Mouse (Mus musculus) B cell, adult 2 months (primary cell): Measurements from ENCODE around the gene Tmem184b.
A peak's percentile ranks its signal among the peaks of the same experiment; 100 is the strongest.

Experiments
- DNase-seq, 2 experiments: peaks; one replicate each; pipeline ENCODE4 v3.0.0; 2022

Tmem184b gene

DNA sequence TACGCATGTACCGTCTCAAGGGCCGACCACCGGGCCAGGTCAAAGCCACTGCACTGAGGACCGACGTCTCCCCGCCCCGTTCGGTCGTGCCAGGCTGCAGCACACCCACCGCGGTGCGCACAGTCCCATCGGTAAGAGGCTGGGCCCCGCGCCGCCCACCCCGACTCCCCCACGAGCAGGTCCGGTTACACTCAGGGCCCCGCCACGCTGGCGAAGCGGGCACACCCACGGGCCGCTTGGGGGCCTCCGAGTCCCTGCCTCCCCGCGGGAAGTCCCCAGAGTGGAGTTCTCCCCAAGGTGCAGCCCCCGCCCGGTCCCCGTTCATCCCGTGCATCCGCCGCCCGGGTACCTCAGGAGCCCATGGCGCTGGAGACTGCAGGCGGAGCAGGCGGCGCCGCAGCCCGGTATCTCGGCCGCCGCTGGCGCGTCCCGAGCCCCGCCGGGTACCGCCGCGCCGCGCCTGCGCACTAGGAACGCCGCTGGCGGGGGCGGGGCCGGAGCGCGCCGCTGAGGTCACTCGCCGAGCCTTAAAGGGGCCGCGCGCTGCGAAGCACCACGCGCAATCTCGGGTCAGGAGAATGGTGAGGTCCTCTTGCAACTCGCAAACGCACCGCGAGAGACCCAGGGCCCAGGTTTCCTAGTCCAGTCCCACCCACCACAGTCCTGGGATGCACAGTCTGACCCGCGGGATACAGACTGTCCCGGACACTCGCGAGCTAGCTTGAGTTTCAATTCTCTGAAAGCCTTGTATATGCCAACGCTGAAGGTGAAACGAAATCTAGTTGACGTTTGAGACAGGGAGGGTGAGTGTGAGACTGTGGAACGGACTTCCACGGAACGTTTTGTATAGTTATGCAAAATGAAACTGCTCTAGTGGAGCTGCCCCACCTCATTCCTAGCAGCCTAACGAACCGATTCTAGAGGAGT is at the start of gene Tmem184b:
Gene Tmem184b (minus strand): TSS at position 734 of the 927 bp plus-strand sequence.
- peak; percentile 88 to 92 for DNase-seq

DNA sequence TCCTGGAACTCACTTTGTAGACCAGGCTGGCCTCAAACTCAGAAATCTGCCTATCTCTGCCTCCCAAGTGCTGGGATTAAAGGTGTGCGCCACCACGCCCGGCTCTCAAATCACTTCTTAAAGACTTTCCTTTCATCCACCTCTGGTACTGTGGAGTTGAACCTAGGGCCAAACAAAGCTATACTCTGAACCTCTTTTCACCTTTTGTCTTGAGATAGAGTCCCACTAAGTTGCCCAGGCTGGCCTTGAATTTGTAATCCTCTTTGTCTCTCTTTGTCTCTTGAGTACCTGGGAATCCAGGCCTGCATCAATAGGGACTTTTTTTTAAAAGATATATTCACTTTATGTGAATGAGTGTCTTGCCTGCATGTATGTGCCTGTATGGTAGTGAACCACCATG is 44.7 kb upstream of the Tmem184b start:
- no peak for DNase-seq

DNA sequence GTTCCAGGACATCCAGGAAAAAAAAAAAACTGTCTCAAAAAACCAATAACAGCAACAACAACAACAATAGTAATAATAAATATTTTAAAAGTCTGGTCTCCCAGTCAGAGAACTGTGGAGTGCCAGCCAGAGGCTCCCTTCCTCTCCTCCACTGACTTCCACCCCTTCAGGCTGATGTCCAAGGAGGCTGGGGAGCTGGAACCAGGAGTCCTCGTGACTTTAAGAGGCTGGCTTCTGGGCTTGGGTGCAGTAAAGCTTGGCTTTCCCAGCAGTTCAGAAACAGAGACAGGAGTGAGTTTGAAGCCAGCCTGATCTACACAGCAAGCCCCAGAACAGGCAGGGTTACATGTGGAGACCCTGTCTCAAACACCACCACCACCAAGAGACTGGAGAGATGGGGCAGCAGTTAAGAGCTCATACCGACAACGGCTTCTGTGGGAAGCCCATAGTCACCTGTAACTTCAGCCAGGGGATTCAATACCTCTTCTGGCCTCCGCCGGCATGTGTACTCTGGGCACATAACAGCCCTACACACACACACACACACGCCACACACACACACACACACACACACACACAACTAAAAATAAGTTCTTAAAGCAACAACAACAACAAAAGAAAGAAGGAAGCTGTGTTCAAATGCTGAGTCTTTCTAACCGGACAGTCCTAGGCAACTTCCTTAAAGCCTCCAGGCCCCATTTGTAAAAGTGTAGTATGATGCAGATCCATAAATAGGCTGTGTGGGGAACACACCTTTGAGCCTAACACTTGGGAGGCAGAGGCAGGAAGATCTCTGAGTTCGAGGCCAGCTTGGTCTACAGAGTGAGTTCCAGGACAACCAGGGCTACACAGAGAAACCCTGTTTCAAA is 42.7 kb upstream of the Tmem184b start:
- no peak for DNase-seq

DNA sequence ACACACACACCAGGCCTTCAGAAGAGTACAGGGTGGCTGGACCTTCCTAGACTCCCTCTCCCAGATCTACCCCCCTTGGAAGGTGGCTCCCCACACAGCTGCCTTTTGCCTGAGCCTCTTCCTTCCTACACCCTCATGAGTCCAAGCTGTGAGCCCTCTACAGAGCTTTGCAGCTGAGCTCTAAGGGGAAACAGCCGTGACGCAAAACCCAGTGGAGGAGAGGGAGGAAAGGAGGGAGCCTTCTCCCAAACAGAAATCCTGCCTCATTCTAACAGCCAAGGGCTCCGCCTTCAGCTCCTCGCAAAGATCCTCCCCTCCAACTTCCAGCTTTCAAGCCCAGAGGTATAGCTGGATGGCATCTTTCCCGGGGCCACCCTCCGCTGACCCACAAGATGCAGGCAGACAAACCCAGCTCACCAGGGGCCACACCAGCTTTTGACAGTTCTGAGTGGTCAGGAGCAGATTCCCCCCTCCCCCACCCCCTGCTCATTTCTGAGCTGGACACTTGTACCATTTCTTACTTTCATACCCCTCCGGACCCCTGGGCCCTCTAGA is 40.6 kb upstream of the Tmem184b start:
- DNase-seq: no peak

DNA sequence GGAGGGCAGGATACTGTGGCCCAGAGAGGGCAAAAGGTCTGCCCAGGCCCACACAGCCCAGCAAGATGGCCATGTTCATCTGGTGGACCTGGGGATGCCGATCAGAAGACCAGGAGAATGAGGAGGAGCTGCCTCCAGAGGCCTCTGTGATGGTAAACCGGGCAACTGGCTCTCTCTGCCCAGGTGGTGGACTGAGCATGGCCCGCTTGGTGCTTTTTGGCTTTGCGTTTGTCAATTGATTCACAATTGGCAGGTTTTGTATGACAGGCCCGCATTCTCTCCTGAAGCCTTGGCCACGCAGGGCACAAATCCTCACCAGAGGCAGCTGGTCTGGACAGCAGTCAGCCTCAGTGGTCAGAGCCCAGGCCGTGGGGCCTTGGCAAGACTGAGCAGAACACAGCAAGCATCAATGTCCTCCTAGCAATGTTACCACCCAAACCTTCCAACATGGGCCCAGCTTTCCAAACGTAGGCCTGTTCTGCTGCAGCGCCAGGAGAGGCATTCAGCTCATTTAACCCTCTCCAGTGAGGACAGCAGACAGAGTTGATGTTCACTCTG is 39.7 kb upstream of the Tmem184b start:
- DNase-seq: no peak

DNA sequence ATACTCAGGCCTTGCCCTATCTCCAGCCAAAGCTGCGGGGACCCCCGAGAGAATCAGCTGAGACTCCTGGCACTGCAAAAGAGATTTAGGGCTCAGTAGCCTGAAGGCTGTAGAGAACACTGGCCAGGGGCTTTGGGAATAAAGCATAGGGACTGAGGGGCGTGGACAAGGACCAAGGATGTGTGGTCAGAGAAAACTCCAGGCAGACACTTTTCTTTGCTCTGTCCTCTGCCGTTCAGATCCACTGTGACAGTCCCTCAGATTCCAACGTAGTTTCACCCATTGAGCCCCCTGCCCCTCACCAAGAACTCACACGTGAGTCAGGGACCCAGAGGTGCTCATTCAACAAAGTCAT is 38.9 kb upstream of the Tmem184b start:
- no peak for DNase-seq

DNA sequence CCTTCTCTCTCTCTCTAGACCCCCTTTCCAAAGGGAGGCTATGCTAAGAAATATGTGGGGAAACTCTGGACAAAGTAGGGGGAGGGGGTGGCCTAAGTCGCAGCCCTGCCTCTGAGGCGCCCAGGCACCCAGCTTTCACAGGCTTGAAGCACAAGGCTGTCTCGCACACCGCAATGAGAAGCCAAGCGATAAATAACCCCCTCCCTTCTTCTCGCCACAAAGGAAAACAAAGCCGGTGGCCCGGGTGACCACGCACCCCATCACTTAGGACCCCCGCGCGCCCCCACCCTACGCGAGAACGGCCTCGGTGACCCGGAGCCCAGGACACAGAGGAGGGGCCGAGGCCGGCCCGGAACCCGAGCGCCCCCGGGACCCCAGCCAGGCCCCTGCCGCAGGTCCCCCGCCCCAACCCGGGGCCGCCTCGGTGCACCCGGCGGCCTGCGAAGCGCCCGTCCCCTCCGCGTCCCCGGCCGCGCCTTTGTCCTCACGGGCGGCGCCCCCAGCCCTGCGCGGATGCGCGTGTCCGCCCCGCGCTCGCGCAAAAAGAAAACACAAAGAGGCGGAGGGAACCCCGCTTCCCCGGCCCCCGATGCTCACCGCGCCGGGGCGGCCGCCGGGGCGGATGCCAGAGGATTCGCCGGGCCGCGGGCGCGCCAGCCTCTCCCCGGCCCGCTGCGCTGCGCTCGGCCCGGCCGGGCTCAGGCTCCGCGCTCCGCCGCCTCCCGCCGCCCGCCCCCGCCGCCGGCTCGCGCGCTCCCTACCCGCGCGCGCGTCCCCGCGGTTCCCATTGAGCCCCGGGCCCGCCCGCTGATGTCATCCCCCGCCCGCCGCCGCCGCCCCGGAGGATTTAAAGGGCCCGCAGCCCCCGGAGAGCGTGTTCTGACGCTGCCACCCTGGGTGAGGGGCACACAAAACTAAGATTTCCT is 38.2 kb upstream of the Tmem184b start:
- DNase-seq: peak; percentile 69 to 71

DNA sequence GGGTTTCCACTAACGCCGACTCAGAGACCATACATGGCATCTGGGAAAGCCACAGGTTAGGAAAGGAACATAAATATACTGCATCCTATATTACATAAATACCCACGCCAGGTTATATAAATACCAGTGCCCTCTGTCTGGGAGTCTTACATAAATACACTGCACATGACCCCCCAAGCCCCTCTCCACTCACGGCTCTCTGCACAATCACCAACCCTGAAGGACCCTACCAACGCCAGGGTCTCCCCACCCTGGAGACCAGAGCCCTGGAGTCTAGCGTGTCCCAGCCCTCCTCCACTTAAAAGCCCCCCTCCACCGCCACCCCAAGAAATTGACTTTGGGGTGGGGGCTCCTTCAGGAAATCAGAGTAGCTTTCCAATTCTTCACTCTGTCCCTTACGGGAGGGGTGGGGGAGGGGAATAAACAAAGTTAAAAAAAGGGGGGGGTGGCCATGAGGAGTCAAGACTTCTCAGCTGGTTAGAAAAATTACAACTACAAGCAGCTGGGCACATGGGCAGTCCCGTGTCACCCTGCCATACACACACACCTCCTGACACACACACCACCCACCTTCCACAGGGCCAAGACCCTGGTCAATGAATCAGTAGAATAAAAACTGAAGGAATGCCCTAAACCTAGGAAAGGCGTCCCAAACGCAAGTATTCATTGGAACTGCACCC is 37.4 kb upstream of the Tmem184b start:
- peak; percentile 49 for DNase-seq

DNA sequence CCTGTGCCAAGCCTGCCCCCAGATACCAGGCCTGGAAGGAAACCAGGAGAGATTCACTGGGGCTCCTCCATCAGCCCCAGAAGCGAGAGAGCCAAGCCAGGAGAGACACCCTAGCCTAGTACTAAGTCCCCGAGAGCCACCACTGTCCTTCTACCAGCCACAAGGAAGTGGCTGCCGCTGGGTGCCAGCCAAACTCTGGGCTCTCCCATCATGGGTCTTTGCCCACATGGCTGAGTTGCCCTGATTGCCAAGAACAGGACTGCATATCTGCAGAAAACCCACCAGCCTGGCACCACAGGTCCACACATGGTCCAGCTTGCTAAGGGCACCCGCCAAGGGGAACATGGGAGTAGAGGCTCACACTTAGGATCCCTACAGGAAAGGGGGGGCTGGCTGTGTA is 36.9 kb upstream of the Tmem184b start:
- no peak for DNase-seq

DNA sequence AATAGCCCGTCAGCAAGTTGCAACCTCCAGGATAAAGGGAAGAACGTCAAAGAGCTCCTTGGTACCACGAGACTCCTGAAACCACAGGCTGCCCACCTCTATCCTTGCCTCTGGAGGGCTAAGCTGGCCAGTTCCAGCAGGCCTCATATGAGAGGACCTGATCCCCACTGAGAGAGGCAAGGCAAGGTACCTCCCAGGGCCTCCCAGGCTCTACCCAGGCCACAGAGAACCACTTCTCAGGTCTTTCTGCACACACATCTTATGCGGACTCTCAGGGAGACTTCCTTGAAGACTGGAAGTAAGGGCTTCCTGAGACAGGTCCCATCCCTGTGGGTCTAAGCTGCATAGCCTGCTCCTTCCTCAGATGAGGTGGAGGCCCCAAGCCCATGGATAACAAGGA is 36.0 kb upstream of the Tmem184b start:
- DNase-seq: no peak

DNA sequence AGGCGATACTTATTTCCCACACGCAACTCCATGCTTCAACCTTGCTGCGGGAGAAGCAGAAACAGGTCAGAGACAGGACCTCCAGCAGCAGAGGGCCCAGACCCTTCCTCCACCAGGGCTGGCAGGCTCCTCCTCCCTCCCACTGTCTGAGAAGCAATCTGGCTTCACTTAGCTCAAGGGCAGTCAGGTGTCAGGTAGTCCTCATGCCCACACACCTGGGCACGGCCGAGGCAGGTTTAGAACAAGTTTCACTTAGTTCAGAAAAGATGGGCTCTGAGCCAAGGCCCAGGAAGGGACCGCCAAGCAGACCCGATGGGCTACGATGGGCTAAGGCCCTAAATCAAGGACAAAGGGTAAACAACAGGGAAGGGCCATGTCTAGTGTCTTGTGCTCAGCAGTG is 35.4 kb upstream of the Tmem184b start:
- no peak for DNase-seq

DNA sequence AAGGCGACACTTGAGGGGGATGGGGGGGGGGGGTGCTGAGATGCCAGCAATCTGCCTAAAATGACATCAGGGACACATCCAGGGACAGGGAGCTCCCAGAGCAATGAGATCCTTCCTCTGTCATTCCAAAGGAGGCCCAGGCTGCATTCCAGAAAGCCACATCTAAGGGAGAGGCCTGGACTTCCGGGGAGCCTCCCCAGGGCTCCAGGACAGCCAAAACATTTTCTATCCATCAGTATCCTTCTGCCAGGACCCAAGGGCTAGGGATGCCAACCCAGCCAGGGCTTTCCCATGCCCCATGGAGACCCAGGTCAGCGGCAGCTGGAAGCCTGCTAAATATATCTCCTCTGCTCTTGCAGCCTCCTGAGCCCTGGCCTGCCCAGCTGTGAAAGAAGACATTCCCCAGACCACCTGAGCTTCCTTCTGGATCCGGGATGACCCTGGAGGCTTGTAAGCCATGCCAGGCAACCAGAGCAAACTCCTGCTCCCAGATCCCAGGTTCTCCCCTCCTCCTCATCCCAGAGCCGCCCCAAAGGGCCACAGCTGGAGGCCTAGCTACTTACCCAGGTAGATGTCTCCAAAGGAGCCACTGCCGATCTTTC is 34.9 kb upstream of the Tmem184b start:
- DNase-seq: no peak

DNA sequence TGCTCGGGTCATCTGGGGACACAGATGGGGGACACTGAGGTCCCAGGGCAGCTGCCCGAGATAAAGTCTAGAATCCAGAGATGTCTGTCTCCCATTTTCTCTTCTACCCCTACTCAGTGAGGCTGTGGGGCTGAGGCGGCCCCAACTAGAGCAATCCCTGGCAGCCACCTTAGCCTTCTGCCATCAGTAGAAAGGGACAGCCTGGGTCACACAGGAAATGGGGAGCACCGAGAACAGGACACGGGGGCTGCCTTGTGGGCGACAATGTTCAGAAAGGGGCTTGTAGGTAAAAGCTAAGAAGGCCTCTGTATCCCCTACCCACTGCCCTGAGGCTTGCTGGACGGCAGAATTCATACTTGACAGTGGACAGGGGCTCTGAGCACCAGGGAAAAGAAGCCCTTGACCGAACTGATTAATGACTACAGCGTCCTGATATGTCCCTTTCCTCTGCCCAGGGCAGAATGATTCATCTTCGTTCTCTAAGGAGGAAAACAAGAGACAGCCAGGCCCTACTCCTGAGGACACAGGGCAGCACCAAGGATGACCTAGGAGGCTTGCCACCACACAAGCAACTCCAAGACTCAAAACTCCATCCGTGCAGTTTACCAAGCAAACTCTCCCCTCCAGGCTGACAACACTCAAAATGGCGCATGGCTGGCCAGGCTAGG is 34.3 kb upstream of the Tmem184b start:
- DNase-seq: no peak

DNA sequence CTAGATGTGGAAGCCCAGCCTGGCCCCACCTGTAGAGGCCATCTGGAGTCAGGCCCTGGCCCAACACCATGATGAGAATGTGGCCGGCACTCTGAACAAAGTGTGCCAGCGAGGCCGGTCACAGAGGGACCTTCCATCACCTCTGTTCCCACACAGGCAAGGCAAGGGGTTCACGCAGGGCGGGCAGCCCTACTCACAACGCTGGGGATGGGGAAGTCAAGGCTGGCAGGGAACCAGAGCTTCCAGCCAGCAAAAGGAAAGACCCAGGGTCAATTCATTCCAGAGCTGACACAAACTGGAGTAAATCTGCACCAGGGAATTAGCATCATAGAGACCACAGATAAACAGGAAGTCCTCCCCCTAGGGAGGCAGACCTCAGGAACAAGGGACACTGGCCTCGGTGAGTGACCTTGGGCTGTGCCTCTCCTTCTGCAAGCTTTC is 33.1 kb upstream of the Tmem184b start:
- DNase-seq: no peak

DNA sequence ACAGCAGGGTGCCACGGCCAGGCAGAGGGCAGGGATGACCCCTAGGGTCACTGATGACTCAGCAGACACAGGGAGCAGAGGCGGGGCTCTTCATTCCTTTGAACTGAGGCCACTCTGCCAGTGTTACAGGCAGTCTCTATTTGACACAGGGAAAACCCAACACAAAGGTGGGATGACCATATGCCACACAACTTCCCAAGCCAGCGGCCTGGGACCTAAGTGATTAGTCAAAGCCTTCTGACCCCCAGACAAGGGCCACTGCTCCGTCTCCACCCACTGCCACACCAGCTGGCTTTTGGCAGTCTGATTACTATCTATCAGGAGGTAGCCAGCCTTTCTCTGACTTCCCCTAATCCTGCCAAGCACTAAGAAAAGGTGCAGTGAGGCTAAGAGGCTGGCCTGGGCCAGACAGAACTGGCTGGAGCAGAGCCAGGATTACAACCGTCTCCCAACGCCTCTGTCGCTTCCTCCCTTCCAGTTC is 31.9 kb upstream of the Tmem184b start:
- no peak for DNase-seq

DNA sequence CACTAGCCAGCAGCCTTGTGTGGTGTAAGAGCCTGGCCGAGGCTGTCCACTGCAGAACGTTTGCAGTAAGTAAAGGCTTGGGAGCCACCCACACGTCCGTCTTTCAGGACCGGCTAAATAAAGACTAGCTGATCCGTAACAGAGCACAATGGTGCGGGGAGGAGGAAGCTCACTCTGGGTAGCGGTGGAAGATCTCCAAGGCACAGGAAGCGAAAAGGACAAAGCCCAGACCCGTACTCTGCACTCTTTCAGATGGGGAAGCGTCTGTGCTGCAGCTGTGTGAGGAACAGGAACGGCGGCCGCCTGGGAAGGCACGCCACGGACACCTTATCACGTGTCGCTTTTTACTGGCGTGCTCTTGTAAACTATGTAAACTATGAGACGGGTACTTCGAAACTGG is 29.5 kb upstream of the Tmem184b start:
- no peak for DNase-seq

DNA sequence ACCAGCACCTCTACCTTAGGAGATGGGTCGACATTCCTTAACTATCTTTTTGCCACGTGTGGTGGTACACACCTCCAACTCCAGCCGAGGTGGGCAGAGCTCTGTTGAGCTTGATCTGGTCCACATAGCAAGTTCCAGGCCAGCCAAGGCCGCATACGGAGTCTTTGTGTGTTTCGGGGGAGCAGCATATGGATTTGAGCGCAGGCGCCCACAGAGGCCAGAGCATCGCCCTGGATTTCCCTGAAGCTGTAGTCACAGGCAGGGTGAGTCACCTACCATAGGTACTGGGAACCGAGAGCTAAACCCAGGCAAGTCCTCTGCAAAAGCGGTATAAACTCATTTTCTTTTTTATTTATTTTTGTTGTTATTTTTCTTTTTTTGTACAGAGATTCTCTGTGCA is 29.0 kb upstream of the Tmem184b start:
- no peak for DNase-seq

DNA sequence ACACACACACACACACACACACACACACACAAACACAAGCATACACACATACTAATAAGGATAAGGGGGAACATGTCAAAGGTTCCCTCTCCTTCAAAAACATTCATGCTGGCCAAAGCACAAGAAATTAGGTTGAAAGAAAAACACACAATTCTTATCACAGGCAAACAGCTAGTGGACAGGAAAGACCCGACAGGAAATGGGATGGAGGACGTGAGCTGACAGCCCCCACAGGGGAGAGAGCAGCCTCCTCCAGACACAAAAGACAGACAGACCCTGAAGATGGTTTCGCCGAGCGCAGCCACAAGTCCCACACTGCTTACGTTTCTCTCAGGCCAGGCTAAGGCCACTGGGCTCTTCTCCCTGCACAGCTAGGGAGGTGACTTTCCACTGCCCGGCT is 28.6 kb upstream of the Tmem184b start:
- DNase-seq: no peak

DNA sequence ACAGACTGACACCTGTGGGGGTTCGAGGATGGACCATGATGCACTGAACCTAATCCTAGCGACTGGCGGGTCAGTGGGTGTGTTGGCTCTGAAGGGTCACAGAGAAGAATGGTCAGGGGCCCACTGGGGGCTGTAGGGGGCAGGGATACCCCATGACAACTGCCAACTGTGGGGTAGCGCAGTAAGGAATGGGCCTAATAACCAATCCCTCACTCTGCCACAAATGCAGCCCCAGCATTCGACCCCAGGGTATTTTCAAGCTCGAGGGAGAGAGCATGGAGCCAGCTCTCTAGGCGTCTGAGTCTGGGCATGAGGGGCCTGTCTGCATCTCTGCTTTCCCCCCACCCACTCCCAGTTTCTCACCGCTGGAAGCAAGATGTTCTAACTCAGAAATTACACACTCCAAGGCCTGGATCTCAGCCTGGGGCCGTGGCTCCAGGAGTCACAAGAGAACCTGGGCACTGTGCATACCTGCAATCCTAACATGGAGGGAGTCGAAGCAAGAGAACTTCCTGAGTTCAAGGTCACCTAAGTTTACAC is 27.2 kb upstream of the Tmem184b start:
- no peak for DNase-seq

DNA sequence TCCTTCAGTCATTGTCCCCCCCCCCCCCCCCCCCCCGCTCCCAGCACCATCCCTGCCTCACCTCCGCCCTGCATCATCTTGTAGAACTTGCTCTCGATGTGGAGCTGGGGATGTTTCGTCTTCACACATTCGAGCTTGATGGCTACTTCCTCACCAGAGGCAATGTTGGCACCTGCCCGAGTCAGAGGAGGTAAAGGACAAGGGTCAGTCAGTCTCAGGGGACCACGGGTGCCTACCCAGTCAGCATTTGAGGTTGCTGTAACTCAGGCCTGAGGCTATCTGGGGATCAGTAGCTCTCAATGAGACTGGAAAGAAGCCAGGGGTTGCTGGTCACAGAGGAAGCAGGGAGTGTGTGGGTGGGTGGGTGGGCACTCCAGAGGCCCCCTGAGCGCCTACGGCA is 26.6 kb upstream of the Tmem184b start:
- no peak for DNase-seq
